Mouse (Mus musculus): ENCODE measurements at regions not wholly inside any gene's neighbourhood (a gene's known extent, or its start where the extent isn't known, plus 50 kb on each side); places are given as distances from the start of the nearest gene placed in this dataset.

GRCm38 (mm10) chr3:15105627-15106026 lies 219.6 kb downstream of the Car2 start:
- POLR2A ChIA-PET, result no interaction called here
- CTCF ChIA-PET, result no interaction called here

GRCm38 (mm10) chr3:15106281-15106680 lies 220.2 kb downstream of the Car2 start:
- ChIA-PET POLR2A (interaction anchor here in 1 of 4 experiments (0.7 kb wide), 1 partner anchor 199 kb away, joined by 11 read pairs; no protein-coding TSS in a partner anchor), CTCF (no interaction called here)

DNA sequence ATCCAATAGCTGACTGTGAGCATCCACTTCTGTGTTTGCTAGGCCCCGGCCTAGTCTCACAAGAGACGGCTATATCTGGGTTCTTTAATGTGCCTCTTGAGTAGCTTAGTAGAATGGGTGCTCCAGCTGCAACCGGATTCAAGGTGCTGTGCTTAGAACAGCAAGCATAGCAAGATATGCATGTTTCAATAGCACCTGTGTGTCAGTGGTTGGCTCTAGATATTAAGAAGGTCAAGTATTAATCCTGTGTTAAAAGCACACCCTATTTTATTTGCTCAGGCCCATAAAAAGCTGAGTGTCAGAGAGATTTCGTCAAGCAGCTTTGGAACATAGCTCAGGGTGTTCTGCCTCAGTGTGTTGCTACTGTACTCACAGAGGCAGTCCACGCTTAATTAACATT lies 221.2 kb downstream of the Car2 start:
- ChIA-PET CTCF (interaction anchor here in 1 of 4 experiments (1.3 kb wide), 1 partner anchor 237 kb away, joined by 3 read pairs; no protein-coding TSS in a partner anchor), POLR2A (no interaction called here)

- ChIA-PET POLR2A (no interaction called here), CTCF (interaction anchor here in 1 of 4 experiments (1.3 kb wide), 1 partner anchor 238 kb away, joined by 3 read pairs; no protein-coding TSS in a partner anchor)
Observed at GRCm38 (mm10) chr3:15108239-15108934, 222.3 kb downstream of the Car2 start.

DNA sequence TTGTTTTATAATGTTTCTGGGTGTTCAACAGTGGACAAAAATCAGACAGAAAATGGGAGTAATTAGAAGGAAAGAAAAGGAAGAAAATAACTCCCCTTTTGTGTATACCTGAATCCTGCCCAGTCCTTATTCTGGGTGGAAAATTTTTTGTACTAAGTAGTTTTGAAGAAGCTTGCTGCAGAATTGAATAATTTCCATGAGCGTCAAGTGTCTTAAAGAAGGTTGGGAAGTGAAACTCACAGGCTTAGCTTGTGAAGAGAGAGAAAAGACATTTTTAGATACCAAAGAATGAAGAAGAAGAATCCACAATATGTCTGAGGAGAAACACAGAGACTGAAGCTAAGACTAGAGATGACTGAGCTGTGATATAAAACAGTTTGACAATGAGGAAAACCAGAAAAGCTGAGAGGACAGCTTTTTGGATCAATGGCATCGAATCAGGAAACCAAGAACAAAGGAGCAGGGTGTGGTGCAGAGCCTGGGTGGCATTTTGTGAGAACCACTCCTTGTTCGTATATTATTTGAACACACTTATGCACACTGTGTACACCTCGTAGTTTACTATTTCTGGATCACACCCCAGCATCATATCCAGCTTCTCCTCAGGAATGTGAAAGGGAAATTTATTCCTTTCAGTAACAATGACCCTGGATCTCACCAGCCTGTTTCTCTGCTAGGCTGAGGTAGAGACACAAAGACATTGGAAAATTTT lies 221.9 kb downstream of the Gm9733 start:
- CTCF ChIA-PET, result no interaction called here
- POLR2A ChIA-PET, result interaction anchor here in 1 of 4 experiments (1.0 kb wide), 1 partner anchor 94 kb away, joined by 5 read pairs; no protein-coding TSS in a partner anchor

DNA sequence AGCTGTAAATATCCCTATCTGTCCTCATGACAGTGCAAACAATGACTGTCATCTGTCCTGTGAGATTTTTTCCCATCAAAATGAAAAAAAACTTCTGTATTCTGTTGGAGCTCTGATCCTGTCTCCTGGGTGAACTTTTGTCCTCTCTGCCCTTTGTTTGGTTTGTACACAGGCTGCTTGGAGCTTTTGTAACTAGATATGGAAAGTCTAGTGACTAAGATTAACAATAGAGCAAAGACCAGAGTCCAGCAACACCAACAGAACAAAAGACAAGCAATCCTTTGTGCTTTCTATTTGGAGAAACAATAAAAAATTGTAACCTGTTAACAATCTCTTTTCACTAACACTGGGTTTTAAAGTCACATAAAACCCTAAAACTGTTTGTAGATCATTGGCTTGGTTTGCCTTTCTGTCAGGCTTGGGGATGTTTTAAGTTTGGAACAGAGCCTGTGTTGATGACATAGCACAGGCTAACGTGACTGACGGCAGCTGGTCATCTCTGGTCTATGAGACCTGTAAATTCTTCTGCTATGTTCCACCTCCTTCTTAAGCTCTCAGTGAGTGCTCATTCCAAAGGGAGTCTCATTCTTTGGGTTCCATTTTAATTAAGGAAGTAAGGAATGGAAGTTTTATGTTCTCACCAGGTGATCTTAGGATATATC lies 219.8 kb downstream of the Gm9733 start:
- ChIA-PET POLR2A (no interaction called here), CTCF (no interaction called here)

DNA sequence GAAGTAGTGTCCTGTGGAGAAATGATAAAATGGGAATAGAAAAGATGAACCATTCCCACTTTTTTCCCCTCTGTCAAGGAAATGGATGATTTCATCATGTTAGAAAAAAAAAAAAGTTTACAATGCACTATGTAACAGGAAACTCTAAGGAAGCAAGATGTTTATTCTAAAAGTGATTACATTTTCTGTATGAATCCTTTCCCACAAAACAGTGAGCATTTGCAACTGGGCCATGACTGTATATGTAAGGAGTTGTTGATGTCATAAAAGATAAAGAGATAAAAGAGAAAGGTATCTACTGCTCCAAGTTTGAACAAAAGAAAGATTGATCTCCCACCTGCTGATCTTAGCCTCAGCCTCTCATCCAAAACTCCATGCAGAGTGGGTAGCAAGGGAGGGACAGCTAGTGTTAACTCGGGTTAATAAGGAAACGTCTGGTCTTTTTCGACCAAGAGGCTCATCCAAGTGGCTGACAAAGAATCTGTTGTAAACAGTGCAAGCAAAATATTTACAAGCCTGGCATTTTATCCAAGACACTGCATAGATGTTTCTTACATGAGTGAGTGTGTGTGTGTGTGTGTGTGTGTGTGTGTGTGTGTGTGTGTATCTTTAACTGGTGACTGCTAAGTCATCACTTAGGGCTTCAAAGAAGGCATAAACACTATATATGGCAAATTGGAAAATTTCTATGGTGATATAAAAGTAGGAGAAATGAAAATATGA lies 213.3 kb downstream of the Gm9733 start:
- POLR2A ChIA-PET, result no interaction called here
- CTCF ChIA-PET, result interaction anchor here in 1 of 4 experiments (0.7 kb wide), 1 partner anchor 278 kb away, joined by 3 read pairs; no protein-coding TSS in a partner anchor

- ChIA-PET CTCF (interaction anchor here in 1 of 4 experiments (0.6 kb wide), 1 partner anchor 158 kb away, joined by 3 read pairs; no protein-coding TSS in a partner anchor), POLR2A (no interaction called here)
Observed at GRCm38 (mm10) chr3:15126736-15127135, 205.4 kb downstream of the Gm9733 start.

DNA sequence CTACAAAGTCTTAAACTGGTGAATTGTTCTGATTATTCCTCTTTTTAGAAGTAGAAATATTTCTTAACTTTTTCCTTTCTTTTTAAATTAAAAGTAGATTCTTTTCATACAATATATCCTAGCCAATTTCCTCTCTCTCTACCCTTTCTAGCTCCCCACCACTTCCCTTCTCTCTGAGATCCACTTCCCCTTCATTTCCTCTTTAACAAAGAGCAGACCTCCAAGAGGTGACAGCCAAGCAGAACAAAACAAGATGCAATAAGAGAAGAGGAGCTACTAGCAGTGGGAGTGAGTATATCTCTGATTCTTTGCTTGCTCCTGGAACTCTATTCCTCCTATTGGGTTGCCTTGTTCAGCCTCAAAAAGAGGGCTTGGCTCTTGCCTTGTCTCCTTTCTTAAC lies 203.7 kb downstream of the Gm9733 start:
- POLR2A ChIA-PET, result no interaction called here
- CTCF ChIA-PET, result no interaction called here

GRCm38 (mm10) chr3:15128960-15129359 lies 203.1 kb downstream of the Gm9733 start:
- POLR2A ChIA-PET, result no interaction called here
- CTCF ChIA-PET, result no interaction called here

GRCm38 (mm10) chr3:15129729-15130369 lies 202.3 kb downstream of the Gm9733 start:
- ChIA-PET CTCF (no interaction called here), POLR2A (interaction anchor here in 2 of 4 experiments (0.6 kb wide), 2 partner anchors 264 to 488 kb away, joined by 3 read pairs; partner anchors contain the start of gene Car13 (in 1 of the 2))

DNA sequence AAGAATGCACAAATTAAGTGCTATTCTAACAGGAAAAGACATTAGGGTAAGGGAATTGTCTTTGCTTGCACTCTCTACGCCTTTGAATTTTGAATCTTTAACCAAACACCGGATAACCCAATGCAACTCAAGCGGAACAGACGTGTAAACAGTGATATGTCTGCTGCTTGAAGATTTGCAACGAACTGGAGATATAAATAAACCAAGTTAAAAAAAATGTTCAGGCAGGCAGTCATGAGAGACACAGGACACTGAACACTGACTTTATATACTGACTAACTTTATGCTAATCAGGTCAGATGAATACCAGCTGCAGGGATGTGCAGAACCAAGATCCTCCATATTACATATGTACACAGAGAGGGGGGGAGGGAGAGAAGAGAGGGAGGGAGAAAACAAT lies 200.0 kb downstream of the Gm9733 start:
- ChIA-PET CTCF (no interaction called here), POLR2A (no interaction called here)

GRCm38 (mm10) chr3:15139550-15139949 lies 192.6 kb downstream of the Gm9733 start:
- ChIA-PET CTCF (no interaction called here), POLR2A (no interaction called here)

DNA sequence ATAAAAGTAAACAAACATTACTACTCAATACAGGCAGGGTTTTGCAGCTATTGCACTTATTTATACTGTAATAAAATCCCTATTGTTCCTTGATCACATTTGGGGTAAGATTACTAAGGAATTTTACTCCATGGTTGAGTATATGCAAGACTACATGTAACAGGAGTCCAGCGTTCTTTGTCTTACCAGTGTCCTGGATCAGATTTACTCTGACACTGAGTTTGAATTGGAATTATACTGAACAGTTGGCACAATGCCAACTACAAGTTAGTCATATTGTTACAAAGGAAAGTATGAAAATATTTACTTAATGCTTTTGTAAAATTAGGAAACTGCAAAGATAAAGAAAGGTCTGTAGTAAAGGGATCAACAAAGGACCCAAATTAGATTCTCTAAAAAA lies 178.4 kb downstream of the Gm9733 start:
- ChIA-PET CTCF (no interaction called here), POLR2A (no interaction called here)

- POLR2A ChIA-PET, result no interaction called here
- CTCF ChIA-PET, result no interaction called here
Observed at GRCm38 (mm10) chr3:15154153-15154552, 177.9 kb downstream of the Gm9733 start.

- ChIA-PET CTCF (no interaction called here), POLR2A (no interaction called here)
Observed at GRCm38 (mm10) chr3:15156681-15157080, 175.4 kb downstream of the Gm9733 start.

DNA sequence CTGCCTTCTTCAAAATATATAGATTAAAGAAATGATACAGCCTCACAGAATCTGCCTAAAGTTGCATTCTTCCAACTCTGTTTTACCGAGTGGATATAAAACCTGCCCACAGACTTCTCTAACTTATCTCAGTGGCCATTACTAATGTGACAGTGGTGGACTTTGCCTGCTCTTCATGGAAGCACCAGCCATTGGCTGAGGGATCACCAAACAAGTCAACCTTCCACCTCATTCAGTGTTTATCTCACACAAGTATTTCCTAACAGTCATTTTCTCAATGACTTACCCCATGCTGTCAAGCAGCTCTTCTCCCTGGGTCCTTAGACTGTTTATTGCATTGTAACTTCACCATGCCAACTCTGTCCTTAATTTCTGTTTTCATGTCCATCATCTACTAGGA lies 174.3 kb downstream of the Gm9733 start:
- CTCF ChIA-PET, result no interaction called here

GRCm38 (mm10) chr3:15158926-15159325 lies 173.2 kb downstream of the Gm9733 start:
- ChIA-PET CTCF (no interaction called here), POLR2A (no interaction called here)

More for the DNA sequence above, 174.3 kb downstream of the Gm9733 start:
- POLR2A ChIA-PET, result no interaction called here

- CTCF ChIA-PET, result no interaction called here
- POLR2A ChIA-PET, result no interaction called here
Observed at GRCm38 (mm10) chr3:15159965-15160714, 172.0 kb downstream of the Gm9733 start.
